Mouse (Mus musculus): ENCODE results near the gene Gm6899. TPM values are rescaled to one million over a fixed set of nuclear protein-coding genes. Genes with fewer than 3 reads are reported as not detected.

Gene Gm6899
- total and polyA plus RNA-seq, 2 experiments from 2014 or later, result not detected

GRCm38 (mm10) chr11:26592395-26593053, 517 bp upstream of the Gm6899 start:
- Histone ChIP-seq H3K9ac (no peak overlapping the region), H3K27me3 (ENCODE audit: insufficient read depth, low read length) (no peaks in the 10 kb centered on the region), H3K9me3 (ENCODE audit: low read length) (no peaks in the 10 kb centered on the region), H3K4me1 (ENCODE audit: insufficient read depth) (no peaks in the 10 kb centered on the region), H3K27ac (ENCODE audit: low read depth, low read length) (0 out of 2 replicates have a peak overlapping the region, but pooled peaks have one; percentile 10), H3K36me3 (ENCODE audit: insufficient read depth) (no peaks in the 10 kb centered on the region), H3K4me2 (ENCODE audit: low read depth) (peak overlapping the region; percentile 92), H3K4me3 (ENCODE audit: low read depth, low read length) (peak overlapping the region; percentile 46)
- ATAC-seq, result no peak
- WGBS, result 30% methylated on average over 6 of the region's 6 CpGs
- DNase-seq, result no peak
- TF ChIP-seq CTCF (IDR thresholded peaks at IDR 0.05; ENCODE audit: low read depth), result no peak

GRCm38 (mm10) chr11:26594487-26594886, 1.4 kb downstream of the Gm6899 start:
- no peak overlapping the region for H3K27ac ChIP-seq (ENCODE audit: low read depth, low read length)
- H3K4me3 ChIP-seq (ENCODE audit: low read depth, low read length), result no peak overlapping the region
- no peaks in the 10 kb centered on the region for H3K27me3 ChIP-seq (ENCODE audit: insufficient read depth, low read length)
- H3K9me3 ChIP-seq (ENCODE audit: low read length), result no peaks in the 10 kb centered on the region
- H3K4me1 ChIP-seq (ENCODE audit: insufficient read depth), result no peaks in the 10 kb centered on the region
- no peak for ATAC-seq
- 91% methylated on average over 1 of the region's 1 CpGs for WGBS
- TF ChIP-seq CTCF (IDR thresholded peaks at IDR 0.05; ENCODE audit: low read depth), result no peak
- no peaks in the 10 kb centered on the region for H3K36me3 ChIP-seq (ENCODE audit: insufficient read depth)
- no peak for DNase-seq
- H3K9ac ChIP-seq, result no peak overlapping the region
- no peak overlapping the region for H3K4me2 ChIP-seq (ENCODE audit: low read depth)

DNA sequence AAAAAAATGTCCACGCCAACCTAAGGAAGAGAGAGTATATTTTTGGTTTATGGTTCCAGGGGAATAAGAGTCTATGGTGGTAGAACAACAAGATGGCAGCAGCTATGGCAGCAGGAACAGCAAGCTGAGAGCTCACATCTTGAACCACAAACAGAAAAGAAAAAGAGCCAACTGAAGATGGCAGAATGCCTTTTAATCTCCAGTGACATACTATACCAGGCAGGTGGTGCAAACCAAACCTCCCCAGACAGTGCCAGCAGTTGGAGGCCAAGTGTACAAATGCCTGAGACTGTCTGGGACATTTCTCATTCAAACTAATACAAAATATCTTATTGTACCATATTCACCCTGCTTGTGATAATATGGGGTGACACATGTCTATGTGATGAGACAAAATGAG, 3.1 kb downstream of the Gm6899 start:
- TF ChIP-seq CTCF (IDR thresholded peaks at IDR 0.05; ENCODE audit: low read depth), result no peak
- Histone ChIP-seq H3K27ac (ENCODE audit: low read depth, low read length) (no peak overlapping the region), H3K27me3 (ENCODE audit: insufficient read depth, low read length) (no peaks in the 10 kb centered on the region), H3K4me2 (ENCODE audit: low read depth) (no peak overlapping the region), H3K9ac (no peak overlapping the region), H3K36me3 (ENCODE audit: insufficient read depth) (no peaks in the 10 kb centered on the region), H3K9me3 (ENCODE audit: low read length) (no peaks in the 10 kb centered on the region), H3K4me1 (ENCODE audit: insufficient read depth) (no peaks in the 10 kb centered on the region), H3K4me3 (ENCODE audit: low read depth, low read length) (no peak overlapping the region)
- ATAC-seq, result peak; percentile 30; the same call in 1 of the 2 replicates
- WGBS, result 81% methylated on average over 1 of the region's 1 CpGs
- peak; percentile 35 for DNase-seq

DNA sequence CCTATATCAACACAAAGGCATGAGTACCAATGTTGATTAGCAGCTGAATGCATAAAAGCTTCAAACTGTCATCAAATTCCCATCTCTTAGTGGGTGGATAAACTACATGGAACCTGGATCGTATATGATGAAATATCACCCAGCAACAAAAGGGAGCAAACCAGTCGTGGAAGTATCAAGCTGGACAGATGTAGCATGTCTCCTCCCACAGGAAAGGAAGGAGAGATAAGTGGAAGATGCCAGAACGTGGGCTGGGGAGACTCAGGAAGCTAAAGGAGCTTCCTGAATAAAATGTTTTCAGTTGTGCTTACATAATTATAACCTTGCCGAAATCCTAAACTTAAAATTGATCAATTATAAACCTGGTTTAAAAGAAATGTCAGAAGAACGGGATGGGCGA, 4.1 kb downstream of the Gm6899 start:
- DNase-seq (no peak), ATAC-seq (no peak)
- Histone ChIP-seq H3K9ac (no peak overlapping the region), H3K36me3 (ENCODE audit: insufficient read depth) (no peaks in the 10 kb centered on the region), H3K27ac (ENCODE audit: low read depth, low read length) (no peak overlapping the region), H3K4me2 (ENCODE audit: low read depth) (no peak overlapping the region), H3K9me3 (ENCODE audit: low read length) (no peaks in the 10 kb centered on the region), H3K4me3 (ENCODE audit: low read depth, low read length) (no peak overlapping the region), H3K27me3 (ENCODE audit: insufficient read depth, low read length) (no peaks in the 10 kb centered on the region), H3K4me1 (ENCODE audit: insufficient read depth) (no peaks in the 10 kb centered on the region)
- no peak for TF ChIP-seq CTCF (IDR thresholded peaks at IDR 0.05; ENCODE audit: low read depth)
- 76% methylated on average over 6 of the region's 6 CpGs for WGBS

DNA sequence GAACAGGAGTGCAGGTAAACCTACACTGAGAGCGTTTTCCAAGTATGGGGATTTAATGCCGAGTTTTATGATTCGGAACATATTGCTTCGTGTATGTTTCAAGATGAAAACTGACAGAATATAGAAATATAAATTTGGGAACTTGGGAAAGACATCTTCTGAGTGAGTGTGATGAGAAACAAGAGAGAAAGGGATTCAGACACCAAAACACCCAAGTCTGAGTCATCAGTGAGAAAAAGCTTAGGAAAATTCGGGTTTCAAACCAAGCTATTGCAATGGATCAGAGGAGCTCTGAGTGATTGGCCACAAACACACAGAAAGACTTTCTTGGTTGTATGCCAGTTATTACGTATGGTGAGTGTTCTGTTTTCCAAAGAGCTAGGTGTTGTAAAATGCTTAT, 4.7 kb downstream of the Gm6899 start:
- Histone ChIP-seq H3K4me2 (ENCODE audit: low read depth) (no peak overlapping the region), H3K9me3 (ENCODE audit: low read length) (no peaks in the 10 kb centered on the region), H3K4me1 (ENCODE audit: insufficient read depth) (no peaks in the 10 kb centered on the region), H3K9ac (no peak overlapping the region), H3K4me3 (ENCODE audit: low read depth, low read length) (no peak overlapping the region), H3K27me3 (ENCODE audit: insufficient read depth, low read length) (no peaks in the 10 kb centered on the region), H3K27ac (ENCODE audit: low read depth, low read length) (no peak overlapping the region), H3K36me3 (ENCODE audit: insufficient read depth) (no peaks in the 10 kb centered on the region)
- no peak for DNase-seq
- TF ChIP-seq CTCF (IDR thresholded peaks at IDR 0.05; ENCODE audit: low read depth), result no peak
- ATAC-seq, result no peak
- 64% methylated on average over 6 of the region's 6 CpGs for WGBS

- ATAC-seq (no peak), DNase-seq (no peak)
- 79% methylated on average over 1 of the region's 1 CpGs for WGBS
- no peak for TF ChIP-seq CTCF (IDR thresholded peaks at IDR 0.05; ENCODE audit: low read depth)
- Histone ChIP-seq H3K4me1 (ENCODE audit: insufficient read depth) (no peaks in the 10 kb centered on the region), H3K27me3 (ENCODE audit: insufficient read depth, low read length) (no peaks in the 10 kb centered on the region), H3K4me2 (ENCODE audit: low read depth) (no peak overlapping the region), H3K9ac (no peak overlapping the region), H3K27ac (ENCODE audit: low read depth, low read length) (no peak overlapping the region), H3K36me3 (ENCODE audit: insufficient read depth) (no peaks in the 10 kb centered on the region), H3K4me3 (ENCODE audit: low read depth, low read length) (no peak overlapping the region), H3K9me3 (ENCODE audit: low read length) (no peaks in the 10 kb centered on the region)
Measured at GRCm38 (mm10) chr11:26598876-26599275, 5.8 kb downstream of the Gm6899 start.

GRCm38 (mm10) chr11:26600692-26601091, 7.7 kb downstream of the Gm6899 start:
- no peak for TF ChIP-seq CTCF (IDR thresholded peaks at IDR 0.05; ENCODE audit: low read depth)
- WGBS, result 85% methylated on average over 4 of the region's 4 CpGs

More at GRCm38 (mm10) chr11:26600692-26601091, 7.7 kb downstream of the Gm6899 start:
- no peak overlapping the region for H3K9ac ChIP-seq
- H3K4me3 ChIP-seq (ENCODE audit: low read depth, low read length), result no peak overlapping the region
- H3K27ac ChIP-seq (ENCODE audit: low read depth, low read length), result no peak overlapping the region
- H3K4me2 ChIP-seq (ENCODE audit: low read depth), result no peak overlapping the region
- no peaks in the 10 kb centered on the region for H3K9me3 ChIP-seq (ENCODE audit: low read length)
- ATAC-seq (no peak), DNase-seq (no peak)
- H3K36me3 ChIP-seq (ENCODE audit: insufficient read depth), result no peaks in the 10 kb centered on the region
- no peaks in the 10 kb centered on the region for H3K27me3 ChIP-seq (ENCODE audit: insufficient read depth, low read length)
- H3K4me1 ChIP-seq (ENCODE audit: insufficient read depth), result no peaks in the 10 kb centered on the region
